In genomic region chr4:62374342-62374741, GRCm38 (mm10) we compare ENCODE assay signal across 18 mouse cellular contexts. TPM values are rescaled to one million over a fixed set of nuclear protein-coding genes. Genes with fewer than 3 reads are reported as not detected.
DNase-seq lines count a peak whose midpoint lies in the region; ATAC-seq and TF ChIP-seq lines count a peak whose summit lies in the region.
"Had no signal": no experiment of that assay in that cellular context is flagged by ENCODE, and none has a peak within 500 bp of the region (broad histone marks: within the 10 kb centered on the region; RNA-seq: fewer than 3 reads in every experiment).

No protein-coding gene starts in this region.

- H3K27me3 ChIP-seq in heart, embryonic 11.5 days (ENCODE audit: control insufficient read depth, insufficient read depth, low read length): no peaks in the 10 kb centered on the region
- no peaks in the 10 kb centered on the region for H3K27me3 ChIP-seq in kidney, adult 2 months (replicated peaks; ENCODE audit: control insufficient read depth, insufficient read depth, low read length)
- H3K27me3 ChIP-seq in kidney, embryonic 14.5 days (ENCODE audit: control insufficient read depth, insufficient read depth, low read length): no peaks in the 10 kb centered on the region
- no peaks in the 10 kb centered on the region for H3K27me3 ChIP-seq in testis, adult 2 months (ENCODE audit: control insufficient read depth, insufficient read depth, low read length)
- H3K27me3 ChIP-seq in midbrain, embryonic 16.5 days (ENCODE audit: control insufficient read depth, insufficient read depth, low read depth, low read length): no peaks in the 10 kb centered on the region
- H3K27me3 ChIP-seq: hindbrain, embryonic 12.5 days; lung, embryonic 15.5 days; neural tube, embryonic 13.5 days; stomach, embryonic 15.5 days had no signal

- no peak overlapping the region for H3K4me3 ChIP-seq in heart, embryonic 11.5 days (ENCODE audit: low read depth, low read length)
- no peak overlapping the region for H3K4me3 ChIP-seq in kidney, adult 2 months (ENCODE audit: insufficient read depth, low read depth, low read length)
- no peak overlapping the region for H3K4me3 ChIP-seq in kidney, embryonic 14.5 days (ENCODE audit: low read length)
- no peak overlapping the region for H3K4me3 ChIP-seq in testis, adult 2 months (ENCODE audit: control insufficient read depth, low read depth, low read length)
- H3K4me3 ChIP-seq in midbrain, embryonic 16.5 days (ENCODE audit: low read depth, low read length): no peak overlapping the region
- H3K4me3 ChIP-seq: hindbrain, embryonic 12.5 days; layer of hippocampus, adult 2 months; lung, embryonic 15.5 days; neural tube, embryonic 13.5 days; stomach, embryonic 15.5 days had no signal

- H3K9ac ChIP-seq in heart, embryonic 11.5 days (ENCODE audit: low read depth, low read length): 0 out of 2 replicates have a peak overlapping the region, but pooled peaks have one; percentile 5
- no peak overlapping the region for H3K9ac ChIP-seq in kidney, embryonic 14.5 days (ENCODE audit: low read depth, low read length)
- no peak overlapping the region for H3K9ac ChIP-seq in midbrain, embryonic 16.5 days (ENCODE audit: low read depth, low read length)
- H3K9ac ChIP-seq: forebrain, postnatal 0 days; hindbrain, embryonic 12.5 days; lung, embryonic 15.5 days; neural tube, embryonic 13.5 days; stomach, embryonic 15.5 days had no signal

- 45% methylated on average over 4 of the region's 4 CpGs for WGBS in heart, embryonic 11.5 days (ENCODE audit: insufficient replicate concordance)
- 44% methylated on average over 4 of the region's 4 CpGs for WGBS in kidney, adult 2 months
- 70% methylated on average over 4 of the region's 4 CpGs for WGBS in kidney, embryonic 14.5 days
- 87% methylated on average over 4 of the region's 4 CpGs for WGBS in midbrain, embryonic 16.5 days

- TF ChIP-seq POLR2A in kidney, adult 2 months (IDR thresholded peaks at IDR 0.05; ENCODE audit: low read depth, low read length): no peak
- no peak for TF ChIP-seq POLR2A in testis, adult 2 months (IDR thresholded peaks at IDR 0.05; ENCODE audit: control insufficient read depth, low read depth, low read length)

- no peak overlapping the region for H3K27ac ChIP-seq in heart, embryonic 11.5 days (ENCODE audit: low read depth, low read length)
- H3K27ac ChIP-seq in kidney, adult 2 months (ENCODE audit: insufficient read depth, low read depth, low read length): peak overlapping the region; percentile 63
- no peak overlapping the region for H3K27ac ChIP-seq in kidney, embryonic 14.5 days (ENCODE audit: low read depth, low read length)
- H3K27ac ChIP-seq in testis, adult 2 months (ENCODE audit: control insufficient read depth, insufficient read depth, low read depth, low read length): 0 out of 2 replicates have a peak overlapping the region, but pooled peaks have one; percentile 17
- H3K27ac ChIP-seq in midbrain, embryonic 16.5 days (ENCODE audit: low read length): no peak overlapping the region
- H3K27ac ChIP-seq: hindbrain, embryonic 12.5 days; layer of hippocampus, adult 2 months; lung, embryonic 15.5 days; neural tube, embryonic 13.5 days; stomach, embryonic 15.5 days had no signal

- no peak for ATAC-seq in heart, embryonic 11.5 days (replicated peaks; ENCODE audit: insufficient number of reproducible peaks, low FRiP score, low TSS enrichment)
- ATAC-seq in kidney, embryonic 14.5 days (ENCODE audit: low FRiP score, low TSS enrichment): no peak
- no peak for ATAC-seq in midbrain, embryonic 16.5 days
- ATAC-seq: CD4-positive, CD25-positive, alpha-beta regulatory T cell, adult 4 months; forebrain, postnatal 0 days had no signal

- H3K9me3 ChIP-seq in heart, embryonic 11.5 days (replicated peaks; ENCODE audit: control insufficient read depth, low read length): no peaks in the 10 kb centered on the region
- no peaks in the 10 kb centered on the region for H3K9me3 ChIP-seq in kidney, embryonic 14.5 days (ENCODE audit: control insufficient read depth, low read length)
- H3K9me3 ChIP-seq in midbrain, embryonic 16.5 days (replicated peaks; ENCODE audit: control insufficient read depth, low read length, poor library complexity, severe bottlenecking): no peaks in the 10 kb centered on the region
- H3K9me3 ChIP-seq: hindbrain, embryonic 12.5 days; lung, embryonic 15.5 days; neural tube, embryonic 13.5 days; stomach, embryonic 15.5 days had no signal

- H3K4me1 ChIP-seq in heart, embryonic 11.5 days (ENCODE audit: control insufficient read depth, insufficient read depth, low read length): peaks cover 28% of the 10 kb centered on the region
- peaks cover 23% of the 10 kb centered on the region for H3K4me1 ChIP-seq in kidney, adult 2 months (ENCODE audit: control insufficient read depth, insufficient read depth, low read length)
- no peaks in the 10 kb centered on the region for H3K4me1 ChIP-seq in kidney, embryonic 14.5 days (ENCODE audit: control insufficient read depth, insufficient read depth, low read length)
- H3K4me1 ChIP-seq in testis, adult 2 months (ENCODE audit: control insufficient read depth, insufficient read depth, low read length): peaks cover 2% of the 10 kb centered on the region
- H3K4me1 ChIP-seq in midbrain, embryonic 16.5 days (ENCODE audit: control insufficient read depth, insufficient read depth, low read length): no peaks in the 10 kb centered on the region
- H3K4me1 ChIP-seq: stomach, embryonic 15.5 days had no signal

- DNase-seq in heart, postnatal 36 days: no peak
- peak; percentile 43 for DNase-seq in kidney, adult 2 months
- no peak for DNase-seq in testis, postnatal 10 days (ENCODE audit: low spot score)
- no peak for DNase-seq in retina, embryonic 14.5 days (ENCODE audit: low spot score)
- DNase-seq: cerebellum, adult 9-11 months; forebrain, postnatal 0 days; right cerebral cortex, postnatal 14 days; thymus, postnatal 14 days had no signal

- intact Hi-C loops in heart, postnatal 36 days (cut with DNase I): no loop called here

- H3K4me2 ChIP-seq in heart, embryonic 11.5 days: 0 out of 2 replicates have a peak overlapping the region, but pooled peaks have one; percentile 12
- no peak overlapping the region for H3K4me2 ChIP-seq in kidney, embryonic 14.5 days (replicated peaks; ENCODE audit: low read depth, low read length)
- H3K4me2 ChIP-seq in midbrain, embryonic 16.5 days (ENCODE audit: low read length): no peak overlapping the region
- H3K4me2 ChIP-seq: hindbrain, embryonic 12.5 days; lung, embryonic 15.5 days; neural tube, embryonic 13.5 days; stomach, embryonic 15.5 days had no signal

- TF ChIP-seq CTCF in kidney, adult 2 months (conservative IDR thresholded peaks at IDR 0.05; ENCODE audit: insufficient read depth, insufficient read length, low read depth, low read length): no peak
- no peak for TF ChIP-seq CTCF in testis, adult 2 months (IDR thresholded peaks at IDR 0.05; ENCODE audit: control insufficient read depth, insufficient read depth, insufficient replicate concordance, low read depth, low read length)

- no peaks in the 10 kb centered on the region for H3K36me3 ChIP-seq in heart, embryonic 11.5 days (ENCODE audit: control insufficient read depth, insufficient read depth, low read length)
- H3K36me3 ChIP-seq in kidney, adult 2 months (ENCODE audit: control insufficient read depth, insufficient read depth, low read length): no peaks in the 10 kb centered on the region
- no peaks in the 10 kb centered on the region for H3K36me3 ChIP-seq in kidney, embryonic 14.5 days (ENCODE audit: control insufficient read depth, insufficient read depth, low read length)
- H3K36me3 ChIP-seq in testis, adult 2 months (ENCODE audit: control insufficient read depth, insufficient read depth, low read length): no peaks in the 10 kb centered on the region
- H3K36me3 ChIP-seq in midbrain, embryonic 16.5 days (ENCODE audit: control insufficient read depth, insufficient read depth, low read length): no peaks in the 10 kb centered on the region
- H3K36me3 ChIP-seq: hindbrain, embryonic 12.5 days; lung, embryonic 15.5 days; neural tube, embryonic 13.5 days; stomach, embryonic 15.5 days had no signal

RNA-seq across cellular contexts. Expression of gene Slc31a1, which starts 13.8 kb away (rescaled TPM):
- polyA plus RNA-seq in heart, embryonic 11.5 days (2014; fragmentation: Nextera tagmentation; extraction: Ambion mirVana): 39.0 and 48.7 TPM in 2 replicates
- 10 to 100 TPM; 18.8 to 20.3 TPM for total RNA-seq in heart, postnatal 36 days (2021)
- polyA plus RNA-seq in kidney, adult 2 months (2012; rRNA removed): 69.1 and 78.3 TPM in 2 replicates
- polyA plus RNA-seq in kidney, embryonic 14.5 days (2014; fragmentation: Nextera tagmentation; extraction: Ambion mirVana): 23.9 and 42.1 TPM in 2 replicates
- polyA plus RNA-seq in testis, adult 2 months (2012; rRNA removed): 14.4 and 18.1 TPM in 2 replicates
- polyA plus RNA-seq in midbrain, embryonic 16.5 days (2015; fragmentation: Nextera tagmentation; extraction: Ambion mirVana): 36.8 and 37.7 TPM in 2 replicates

RNA-seq across cellular contexts. Expression of gene Fkbp15, which starts 14.0 kb away (rescaled TPM):
- polyA plus RNA-seq in heart, embryonic 11.5 days (2014; fragmentation: Nextera tagmentation; extraction: Ambion mirVana): 15.9 and 17.6 TPM in 2 replicates
- 10 to 100 TPM; 19.3 to 23.2 TPM for total RNA-seq in heart, postnatal 36 days (2021)
- 32.2 and 36.6 TPM in 2 replicates for polyA plus RNA-seq in kidney, adult 2 months (2012; rRNA removed)
- 17.8 and 25.2 TPM in 2 replicates for polyA plus RNA-seq in kidney, embryonic 14.5 days (2014; fragmentation: Nextera tagmentation; extraction: Ambion mirVana)
- polyA plus RNA-seq in testis, adult 2 months (2012; rRNA removed): 6.1 and 6.5 TPM in 2 replicates
- 21.4 and 21.9 TPM in 2 replicates for polyA plus RNA-seq in midbrain, embryonic 16.5 days (2015; fragmentation: Nextera tagmentation; extraction: Ambion mirVana)

RNA-seq across cellular contexts. Expression of gene Cdc26, which starts 34.1 kb away (rescaled TPM):
- 101 and 103 TPM in 2 replicates for polyA plus RNA-seq in heart, embryonic 11.5 days (2014; fragmentation: Nextera tagmentation; extraction: Ambion mirVana)
- total RNA-seq in heart, postnatal 36 days (2021): 10 to 100 TPM; 42.7 to 43.6 TPM
- polyA plus RNA-seq in kidney, adult 2 months (2012; rRNA removed): 25.3 and 31.7 TPM in 2 replicates
- polyA plus RNA-seq in kidney, embryonic 14.5 days (2014; fragmentation: Nextera tagmentation; extraction: Ambion mirVana): 183 and 253 TPM in 2 replicates
- polyA plus RNA-seq in testis, adult 2 months (2012; rRNA removed): 16.0 and 19.2 TPM in 2 replicates
- 75.1 and 76.4 TPM in 2 replicates for polyA plus RNA-seq in midbrain, embryonic 16.5 days (2015; fragmentation: Nextera tagmentation; extraction: Ambion mirVana)

RNA-seq across cellular contexts. Expression of gene Prpf4, which starts 34.3 kb away (rescaled TPM):
- 17.0 and 18.0 TPM in 2 replicates for polyA plus RNA-seq in heart, embryonic 11.5 days (2014; fragmentation: Nextera tagmentation; extraction: Ambion mirVana)
- 10 to 100 TPM in 1 of 2 experiments, 1 to 10 TPM in 1; 10.0 to 10.6 TPM for total RNA-seq in heart, postnatal 36 days (2021)
- 10.4 and 10.9 TPM in 2 replicates for polyA plus RNA-seq in kidney, adult 2 months (2012; rRNA removed)
- 20.2 and 32.8 TPM in 2 replicates for polyA plus RNA-seq in kidney, embryonic 14.5 days (2014; fragmentation: Nextera tagmentation; extraction: Ambion mirVana)
- polyA plus RNA-seq in testis, adult 2 months (2012; rRNA removed): 9.2 and 9.6 TPM in 2 replicates
- 14.5 and 16.3 TPM in 2 replicates for polyA plus RNA-seq in midbrain, embryonic 16.5 days (2015; fragmentation: Nextera tagmentation; extraction: Ambion mirVana)

Comparison
In these comparisons a context has a peak if more than half of its experiments do, and no peak if none do; other contexts are left out.
1. H3K27ac ChIP-seq: peak in kidney, adult 2 months (single experiment) and testis, adult 2 months (single experiment); none in heart, embryonic 11.5 days (single experiment), kidney, embryonic 14.5 days (single experiment) and midbrain, embryonic 16.5 days (single experiment).